In genomic region chr8:47324117-47324820, GRCm38 (mm10) we compare ENCODE assay signal across 10 mouse cellular contexts.
DNase-seq lines count a peak whose midpoint lies in the region; TF ChIP-seq lines count a peak whose summit lies in the region.
"Had no signal": no experiment of that assay in that cellular context is flagged by ENCODE, and none has a peak within 500 bp of the region (broad histone marks: within the 10 kb centered on the region; RNA-seq: fewer than 3 reads in every experiment).

No protein-coding gene starts in this region.

- H3K9ac ChIP-seq in ES-Bruce4 (ENCODE audit: low read depth, poor library complexity, severe bottlenecking) = peak overlapping the region; percentile 58
- no peak overlapping the region for H3K9ac ChIP-seq in heart, adult 2 months (ENCODE audit: low read depth, low read length)

- H3K27me3 ChIP-seq in ES-Bruce4 (ENCODE audit: control insufficient read depth, insufficient read depth, low read length, poor library complexity, severe bottlenecking) = no peaks in the 10 kb centered on the region
- H3K27me3 ChIP-seq in forebrain, embryonic 10.5 days (ENCODE audit: poor library complexity, severe bottlenecking) = no peaks in the 10 kb centered on the region
- H3K27me3 ChIP-seq in midbrain, embryonic 10.5 days (ENCODE audit: low read depth, poor library complexity, severe bottlenecking) = no peaks in the 10 kb centered on the region
- peaks cover 13% of the 10 kb centered on the region for H3K27me3 ChIP-seq in heart, embryonic 10.5 days (ENCODE audit: insufficient read depth, poor library complexity, severe bottlenecking)
- no peaks in the 10 kb centered on the region for H3K27me3 ChIP-seq in heart, adult 2 months (ENCODE audit: control insufficient read depth, insufficient read depth, low read length)

- TF ChIP-seq POLR2A in ES-Bruce4 (IDR thresholded peaks at IDR 0.05; ENCODE audit: insufficient read depth, low read length) = peak; percentile 77
- TF ChIP-seq POLR2A in heart, adult 2 months (IDR thresholded peaks at IDR 0.05; ENCODE audit: insufficient read depth, low read depth, low read length) = no peak

- TF ChIP-seq CTCF in ES-Bruce4 (IDR thresholded peaks at IDR 0.05; ENCODE audit: low read depth, low read length) = no peak
- TF ChIP-seq CTCF in heart, adult 2 months (IDR thresholded peaks at IDR 0.05) = no peak

- no peaks in the 10 kb centered on the region for H3K36me3 ChIP-seq in ES-Bruce4 (ENCODE audit: control insufficient read depth, insufficient read depth, low read length, poor library complexity, severe bottlenecking)
- no peaks in the 10 kb centered on the region for H3K36me3 ChIP-seq in forebrain, embryonic 10.5 days (replicated peaks)
- no peaks in the 10 kb centered on the region for H3K36me3 ChIP-seq in midbrain, embryonic 10.5 days
- no peaks in the 10 kb centered on the region for H3K36me3 ChIP-seq in heart, embryonic 10.5 days
- H3K36me3 ChIP-seq in heart, adult 2 months (ENCODE audit: control insufficient read depth, insufficient read depth, low read length) = no peaks in the 10 kb centered on the region

- no peak for TF ChIP-seq EP300 in ES-Bruce4 (IDR thresholded peaks at IDR 0.05; ENCODE audit: insufficient read depth, low read depth, low read length)
- no peak for TF ChIP-seq EP300 in heart, adult 2 months (IDR thresholded peaks at IDR 0.05; ENCODE audit: insufficient read depth, low read depth, low read length)

- intact Hi-C loops in heart, adult 2 months (cut with DNase I) = no loop called here

- H3K27ac ChIP-seq in ES-Bruce4 (ENCODE audit: insufficient read depth, low read length) = peak overlapping the region; percentile 97
- H3K27ac ChIP-seq in forebrain, embryonic 10.5 days = peak overlapping the region; percentile 17; the same call in 1 of the 2 replicates
- peak overlapping the region; percentile 33; the same call in 1 of the 2 replicates for H3K27ac ChIP-seq in midbrain, embryonic 10.5 days (replicated peaks)
- H3K27ac ChIP-seq in heart, embryonic 10.5 days = no peak overlapping the region
- no peak overlapping the region for H3K27ac ChIP-seq in heart, adult 2 months

- peaks cover 16% of the 10 kb centered on the region for H3K4me1 ChIP-seq in ES-Bruce4 (ENCODE audit: control insufficient read depth, insufficient read depth, low read length)
- H3K4me1 ChIP-seq in forebrain, embryonic 10.5 days = peaks cover 53% of the 10 kb centered on the region
- H3K4me1 ChIP-seq in midbrain, embryonic 10.5 days = peaks cover 47% of the 10 kb centered on the region
- H3K4me1 ChIP-seq in heart, embryonic 10.5 days = peaks cover 7% of the 10 kb centered on the region
- H3K4me1 ChIP-seq in heart, adult 2 months (ENCODE audit: control insufficient read depth, insufficient read depth, low read length) = peaks cover 6% of the 10 kb centered on the region

- DNase-seq in embryo, embryonic 11 days = peak; percentile 25
- no peak for DNase-seq in embryo, embryonic 10.5 days (ENCODE audit: low spot score)
- DNase-seq in forebrain, embryonic 10.5 days (ENCODE audit: extremely low spot score, low spot score) = no peak
- DNase-seq in midbrain, embryonic 10.5 days (ENCODE audit: low spot score) = no peak
- DNase-seq in heart, embryonic 10.5 days (ENCODE audit: low spot score) = no peak
- no peak for DNase-seq in cerebellum, adult 8-10 months
- no peak for DNase-seq in heart, adult 2 months
- DNase-seq: heart, postnatal 36 days; lung, postnatal 4 days had no signal

- H3K79me2 ChIP-seq in heart, adult 2 months (replicated peaks; ENCODE audit: control insufficient read depth, insufficient read depth, low read length) = peaks cover 3% of the 10 kb centered on the region

- no peaks in the 10 kb centered on the region for H3K9me3 ChIP-seq in ES-Bruce4 (replicated peaks; ENCODE audit: control insufficient read depth, insufficient read depth, low read length, poor library complexity, severe bottlenecking)
- no peaks in the 10 kb centered on the region; the same call in 1 of the 2 replicates for H3K9me3 ChIP-seq in forebrain, embryonic 10.5 days
- H3K9me3 ChIP-seq in midbrain, embryonic 10.5 days (replicated peaks) = no peaks in the 10 kb centered on the region
- H3K9me3 ChIP-seq in heart, embryonic 10.5 days = no peaks in the 10 kb centered on the region

- 35% methylated on average over 16 of the region's 16 CpGs for WGBS in forebrain, embryonic 10.5 days
- WGBS in midbrain, embryonic 10.5 days = 34% methylated on average over 16 of the region's 16 CpGs
- WGBS in heart, embryonic 10.5 days = 34% methylated on average over 16 of the region's 16 CpGs
- WGBS in heart, adult 2 months = 49% methylated on average over 16 of the region's 16 CpGs

- H3K4me3 ChIP-seq in ES-Bruce4 (ENCODE audit: low read depth, low read length) = peak overlapping the region; percentile 9
- H3K4me3 ChIP-seq in forebrain, embryonic 10.5 days = peak overlapping the region; percentile 8; the same call in 1 of the 2 replicates
- H3K4me3 ChIP-seq in midbrain, embryonic 10.5 days = 0 out of 2 replicates have a peak overlapping the region, but pooled peaks have one; percentile 7
- H3K4me3 ChIP-seq in heart, embryonic 10.5 days = no peak overlapping the region
- no peak overlapping the region for H3K4me3 ChIP-seq in heart, adult 2 months

Comparison
In these comparisons a context has a peak if more than half of its experiments do, and no peak if none do; other contexts are left out.
1. H3K27ac ChIP-seq: peak in ES-Bruce4 (single experiment), forebrain, embryonic 10.5 days (single experiment) and midbrain, embryonic 10.5 days (single experiment); none in heart, embryonic 10.5 days (single experiment) and heart, adult 2 months (single experiment).
2. H3K4me3 ChIP-seq: peak in ES-Bruce4 (single experiment), forebrain, embryonic 10.5 days (single experiment) and midbrain, embryonic 10.5 days (single experiment); none in heart, embryonic 10.5 days (single experiment) and heart, adult 2 months (single experiment).